Mouse (Mus musculus) heart, postnatal 14 days (tissue): ENCODE data around the gene Zswim5. TPM values are rescaled to one million over a fixed set of nuclear protein-coding genes. Genes with fewer than 3 reads are reported as not detected.
"Not testable (repeated sequence)": the region's sequence is repeated elsewhere in the genome, so short reads cannot be mapped to it uniquely, and the experiment has no call there.

Experiments used
- DNase-seq, 2 experiments: peaks; one replicate each; pipeline ENCODE4 v3.0.0; 2021 to 2022
- intact Hi-C: fragments of 180-260 bp; cut with DNase I; formaldehyde crosslinking; loops from one replicate; pipeline ENCODE4 v1.15.1; 2025
- long read RNA-seq, 2 experiments: library from polyadenylated mRNA; stranded (forward); transcript quantifications; one replicate each; pipeline ENCODE4 v2.0.0; 2021
- total RNA-seq, 2 experiments: library from RNA; stranded (reverse); gene quantifications; 2 replicates each; pipeline ENCODE4 v1.2.3; 2021

The Zswim5 gene
- 1 to 10 TPM; 1.1 to 1.6 TPM for total RNA-seq
- long read RNA-seq, experiment 1, full-length matches to known transcripts: 1 of 1 reads
- long read RNA-seq, experiment 1, partial matches to known transcripts: 0 of 1 reads
- long read RNA-seq, experiment 1, other reads (novel, unspliced or antisense): 0 of 1 reads
- long read RNA-seq, experiment 2: 0 reads

- intact Hi-C loops: loop anchor here (5.0 kb wide), 1 partner anchor 110 kb away; no protein-coding TSS in a partner anchor
- DNase-seq: peak; percentile 68 to 76
These were observed at the start of gene Zswim5 for GRCm38 (mm10) chr4:116876995-116877728. Zswim5 (plus strand) TSS chr4:116877376.

GRCm38 (mm10) chr4:116827819-116828218 is 49.4 kb upstream of the Zswim5 start:
- intact Hi-C loops: loop anchor here (1.0 to 5.0 kb wide), 2 partner anchors 163 to 314 kb away; no protein-coding TSS in a partner anchor
- peak in 1 of 2 experiments; percentile 46 for DNase-seq

GRCm38 (mm10) chr4:116829364-116830069 is 47.7 kb upstream of the Zswim5 start:
- DNase-seq: no peak
- intact Hi-C loops: loop anchor here (5.0 kb wide), 1 partner anchor 313 kb away; no protein-coding TSS in a partner anchor

GRCm38 (mm10) chr4:116830070-116830368 is 47.2 kb upstream of the Zswim5 start:
- intact Hi-C loops: no loop called here
- DNase-seq: no peak

GRCm38 (mm10) chr4:116838999-116839398 is 38.2 kb upstream of the Zswim5 start:
- DNase-seq: no peak
- intact Hi-C loops: no loop called here

- intact Hi-C loops, DNase-seq: not testable (repeated sequence)
These were observed 37.1 kb upstream of the Zswim5 start for GRCm38 (mm10) chr4:116840096-116840495.

GRCm38 (mm10) chr4:116840841-116841240 is 36.3 kb upstream of the Zswim5 start:
- intact Hi-C loops: no loop called here
- DNase-seq: no peak

GRCm38 (mm10) chr4:116844324-116844723 is 32.9 kb upstream of the Zswim5 start:
- intact Hi-C loops: no loop called here

GRCm38 (mm10) chr4:116849901-116850300 is 27.3 kb upstream of the Zswim5 start:
- intact Hi-C loops: no loop called here
- no peak for DNase-seq

More at GRCm38 (mm10) chr4:116844324-116844723, 32.9 kb upstream of the Zswim5 start:
- DNase-seq: no peak

- intact Hi-C loops: no loop called here
- DNase-seq: no peak
These were observed 22.9 kb upstream of the Zswim5 start for GRCm38 (mm10) chr4:116854286-116854685.

- intact Hi-C loops: no loop called here
These were observed 20.0 kb upstream of the Zswim5 start for GRCm38 (mm10) chr4:116857203-116857602.

GRCm38 (mm10) chr4:116859711-116860110 is 17.5 kb upstream of the Zswim5 start:
- no peak for DNase-seq
- intact Hi-C loops: no loop called here

More at GRCm38 (mm10) chr4:116857203-116857602, 20.0 kb upstream of the Zswim5 start:
- DNase-seq: no peak

- DNase-seq: no peak
- intact Hi-C loops: no loop called here
These were observed 15.2 kb upstream of the Zswim5 start for GRCm38 (mm10) chr4:116862023-116862422.

- DNase-seq: no peak
- intact Hi-C loops: no loop called here
These were observed 7.3 kb upstream of the Zswim5 start for GRCm38 (mm10) chr4:116869898-116870297.

GRCm38 (mm10) chr4:116874595-116874994 is 2.6 kb upstream of the Zswim5 start:
- DNase-seq: no peak

GRCm38 (mm10) chr4:116876630-116876994 is 564 bp upstream of the Zswim5 start:
- DNase-seq: peak in 1 of 2 experiments; percentile 12
- intact Hi-C loops: loop anchor here (5.0 kb wide), 1 partner anchor 111 kb away; no protein-coding TSS in a partner anchor

More at GRCm38 (mm10) chr4:116874595-116874994, 2.6 kb upstream of the Zswim5 start:
- intact Hi-C loops: no loop called here

- intact Hi-C loops: loop anchor here (5.0 kb wide), 1 partner anchor 109 kb away; no protein-coding TSS in a partner anchor
- DNase-seq: peak; percentile 38 to 47
These were observed 649 bp downstream of the Zswim5 start for GRCm38 (mm10) chr4:116877729-116878321.

- intact Hi-C loops: loop anchor here (5.0 kb wide), 1 partner anchor 109 kb away; no protein-coding TSS in a partner anchor
- no peak for DNase-seq
These were observed 1.3 kb downstream of the Zswim5 start for GRCm38 (mm10) chr4:116878491-116878890.

GRCm38 (mm10) chr4:116882679-116883078 is 5.5 kb downstream of the Zswim5 start:
- no peak for DNase-seq
- intact Hi-C loops: no loop called here

GRCm38 (mm10) chr4:116894200-116895080 is 17.3 kb downstream of the Zswim5 start:
- DNase-seq: peak in 1 of 2 experiments; percentile 5

More at GRCm38 (mm10) chr4:116894200-116895080, 17.3 kb downstream of the Zswim5 start:
- intact Hi-C loops: no loop called here
